ENCODE assay signal across 18 mouse cellular contexts in genomic region chr8:123342253-123342652, GRCm38 (mm10). TPM values are rescaled to one million over a fixed set of nuclear protein-coding genes. Genes with fewer than 3 reads are reported as not detected.
A peak's percentile ranks its signal among the peaks of the same experiment; 100 is the strongest.
DNase-seq lines count a peak whose midpoint lies in the region; ATAC-seq and TF ChIP-seq lines count a peak whose summit lies in the region.
"Had no signal": no experiment of that assay in that cellular context is flagged by ENCODE, and none has a peak within 500 bp of the region (broad histone marks: within the 10 kb centered on the region; RNA-seq: fewer than 3 reads in every experiment).

No protein-coding gene starts in this region.

- H3K27me3 ChIP-seq in kidney, postnatal 0 days (ENCODE audit: insufficient read depth, low read length) = no peaks in the 10 kb centered on the region
- H3K27me3 ChIP-seq in testis, adult 2 months (ENCODE audit: control insufficient read depth, insufficient read depth, low read length) = no peaks in the 10 kb centered on the region
- H3K27me3 ChIP-seq in hindbrain, embryonic 12.5 days = no peaks in the 10 kb centered on the region
- H3K27me3 ChIP-seq: embryonic facial prominence, embryonic 13.5 days; heart, embryonic 15.5 days; limb, embryonic 12.5 days; liver, embryonic 13.5 days had no signal

- H3K4me3 ChIP-seq in kidney, postnatal 0 days (replicated peaks; ENCODE audit: low read depth, low read length) = no peak overlapping the region
- H3K4me3 ChIP-seq in testis, adult 2 months (ENCODE audit: control insufficient read depth, low read depth, low read length) = no peak overlapping the region; the same call in 1 of the 2 replicates
- no peak overlapping the region for H3K4me3 ChIP-seq in hindbrain, embryonic 12.5 days
- H3K4me3 ChIP-seq: embryonic facial prominence, embryonic 13.5 days; gastrocnemius, adult 2 months; heart, embryonic 15.5 days; limb, embryonic 12.5 days; liver, embryonic 13.5 days had no signal

- H3K9ac ChIP-seq in kidney, postnatal 0 days (ENCODE audit: low read depth, low read length) = no peak overlapping the region
- H3K9ac ChIP-seq in hindbrain, embryonic 12.5 days = no peak overlapping the region
- H3K9ac ChIP-seq: embryonic facial prominence, embryonic 13.5 days; heart, embryonic 15.5 days; limb, embryonic 12.5 days; liver, embryonic 13.5 days had no signal

- ATAC-seq in kidney, postnatal 0 days (replicated peaks; ENCODE audit: low FRiP score, low read depth) = no peak
- 0 out of 2 replicates have a peak, but pooled peaks have one; percentile 49 for ATAC-seq in megakaryocyte, adult 5-6 weeks (ENCODE audit: poor library complexity, severe bottlenecking)
- no peak for ATAC-seq in hindbrain, embryonic 12.5 days (ENCODE audit: low FRiP score)
- ATAC-seq: forebrain, embryonic 16.5 days had no signal

- H3K9me3 ChIP-seq in kidney, postnatal 0 days (replicated peaks; ENCODE audit: low read length) = no peaks in the 10 kb centered on the region
- H3K9me3 ChIP-seq in hindbrain, embryonic 12.5 days (replicated peaks) = no peaks in the 10 kb centered on the region
- H3K9me3 ChIP-seq: G1E; heart, embryonic 15.5 days; limb, embryonic 12.5 days; liver, embryonic 13.5 days had no signal

- H3K27ac ChIP-seq in kidney, postnatal 0 days = peak overlapping the region; percentile 42; the same call in 1 of the 2 replicates
- H3K27ac ChIP-seq in testis, adult 2 months (ENCODE audit: control insufficient read depth, insufficient read depth, low read depth, low read length) = no peak overlapping the region; the same call in 1 of the 2 replicates
- no peak overlapping the region for H3K27ac ChIP-seq in hindbrain, embryonic 12.5 days
- H3K27ac ChIP-seq: embryonic facial prominence, embryonic 13.5 days; gastrocnemius, adult 2 months; heart, embryonic 15.5 days; limb, embryonic 12.5 days; liver, embryonic 13.5 days had no signal

- TF ChIP-seq CTCF in kidney, postnatal 0 days (IDR thresholded peaks at IDR 0.05; ENCODE audit: low read depth) = no peak
- no peak for TF ChIP-seq CTCF in testis, adult 2 months (IDR thresholded peaks at IDR 0.05; ENCODE audit: control insufficient read depth, insufficient read depth, insufficient replicate concordance, low read depth, low read length)

- H3K4me1 ChIP-seq in kidney, postnatal 0 days (replicated peaks; ENCODE audit: insufficient read depth, low read length) = peaks cover 9% of the 10 kb centered on the region
- peaks cover 6% of the 10 kb centered on the region for H3K4me1 ChIP-seq in testis, adult 2 months (ENCODE audit: control insufficient read depth, insufficient read depth, low read length)
- H3K4me1 ChIP-seq in hindbrain, embryonic 12.5 days = 0 out of 2 replicates have a peak, but pooled peaks cover 2% of the 10 kb centered on the region
- H3K4me1 ChIP-seq: limb, embryonic 12.5 days had no signal

- H3K4me2 ChIP-seq in kidney, postnatal 0 days (ENCODE audit: low read length) = no peak overlapping the region
- H3K4me2 ChIP-seq in hindbrain, embryonic 12.5 days (replicated peaks) = no peak overlapping the region
- H3K4me2 ChIP-seq: embryonic facial prominence, embryonic 13.5 days; heart, embryonic 15.5 days; limb, embryonic 12.5 days; liver, embryonic 13.5 days had no signal

- peak; percentile 12; the same call in 1 of the 2 replicates for TF ChIP-seq POLR2A in testis, adult 2 months (IDR thresholded peaks at IDR 0.05; ENCODE audit: control insufficient read depth, low read depth, low read length)

- no peaks in the 10 kb centered on the region for H3K36me3 ChIP-seq in kidney, postnatal 0 days (ENCODE audit: insufficient read depth, low read length)
- no peaks in the 10 kb centered on the region for H3K36me3 ChIP-seq in testis, adult 2 months (ENCODE audit: control insufficient read depth, insufficient read depth, low read length)
- peaks cover 4% of the 10 kb centered on the region for H3K36me3 ChIP-seq in hindbrain, embryonic 12.5 days
- H3K36me3 ChIP-seq: embryonic facial prominence, embryonic 13.5 days; G1E; heart, embryonic 15.5 days; limb, embryonic 12.5 days had no signal

- WGBS in kidney, postnatal 0 days = 60% methylated on average over 8 of the region's 8 CpGs
- WGBS in hindbrain, embryonic 12.5 days = 88% methylated on average over 8 of the region's 8 CpGs

- DNase-seq in kidney, postnatal 0 days (ENCODE audit: low spot score) = no peak
- no peak for DNase-seq in kidney, adult 11 months
- no peak for DNase-seq in testis, postnatal 10 days (ENCODE audit: low spot score)
- DNase-seq in adrenal gland, postnatal 14 days = no peak
- DNase-seq: cerebellum, adult 2 months; gastrocnemius, adult 2 months; kidney, postnatal 36 days; layer of hippocampus, adult 9-11 months; liver, embryonic 13.5 days; right cerebral cortex, postnatal 25 days had no signal

RNA-seq across cellular contexts. Expression of gene Spire2, which starts 9.7 kb away (rescaled TPM):
- polyA plus RNA-seq in kidney, postnatal 0 days (2015; fragmentation: Nextera tagmentation; extraction: Ambion mirVana) = 5.7 and 5.8 TPM in 2 replicates
- 26.0 and 27.4 TPM in 2 replicates for polyA plus RNA-seq in testis, adult 2 months (2012; rRNA removed)
- 0.07 TPM in 1 of 2 replicates, not detected in the other for total RNA-seq in megakaryocyte, adult 5-6 weeks (2015)
- total RNA-seq in megakaryocyte, adult 5-6 weeks (2017) = not detected in 2 replicates
- 1.9 and 2.3 TPM in 2 replicates for total RNA-seq in adrenal gland, postnatal 14 days (2021)
- polyA plus RNA-seq in hindbrain, embryonic 12.5 days (2016; fragmentation: Nextera tagmentation; extraction: Ambion mirVana) = 28.9 and 32.2 TPM in 2 replicates
- total RNA-seq: gastrocnemius, adult 2 months had no signal

RNA-seq across cellular contexts. Expression of gene Fanca, which starts 23.9 kb away (rescaled TPM):
- polyA plus RNA-seq in kidney, postnatal 0 days (2015; fragmentation: Nextera tagmentation; extraction: Ambion mirVana) = 18.7 and 21.5 TPM in 2 replicates
- 37.3 and 48.1 TPM in 2 replicates for polyA plus RNA-seq in testis, adult 2 months (2012; rRNA removed)
- 29.5 and 36.3 TPM in 2 replicates for total RNA-seq in megakaryocyte, adult 5-6 weeks (2015)
- total RNA-seq in megakaryocyte, adult 5-6 weeks (2017) = 37.9 and 50.2 TPM in 2 replicates
- total RNA-seq in adrenal gland, postnatal 14 days (2021) = 6.0 and 9.4 TPM in 2 replicates
- polyA plus RNA-seq in hindbrain, embryonic 12.5 days (2016; fragmentation: Nextera tagmentation; extraction: Ambion mirVana) = 20.9 and 21.0 TPM in 2 replicates
- total RNA-seq: gastrocnemius, adult 2 months had no signal

RNA-seq across cellular contexts. Expression of gene Tcf25, which starts 31.3 kb away (rescaled TPM):
- 168 and 170 TPM in 2 replicates for polyA plus RNA-seq in kidney, postnatal 0 days (2015; fragmentation: Nextera tagmentation; extraction: Ambion mirVana)
- polyA plus RNA-seq in testis, adult 2 months (2012; rRNA removed) = 39.4 and 41.8 TPM in 2 replicates
- total RNA-seq in megakaryocyte, adult 5-6 weeks (2015) = 68.3 and 86.8 TPM in 2 replicates
- total RNA-seq in megakaryocyte, adult 5-6 weeks (2017) = 187 and 329 TPM in 2 replicates
- 189 and 198 TPM in 2 replicates for total RNA-seq in adrenal gland, postnatal 14 days (2021)
- 212 and 231 TPM in 2 replicates for polyA plus RNA-seq in hindbrain, embryonic 12.5 days (2016; fragmentation: Nextera tagmentation; extraction: Ambion mirVana)
